Mouse (Mus musculus) C2C12 (cell line): ENCODE results near the gene Clip2.

ENCODE experiments used
- CEBPB ChIP-seq: IDR thresholded peaks from one replicate; pipeline ENCODE4 v1.6.1; 2011; ENCODE audit warnings: low read depth, mild to moderate bottlenecking, control low read depth, moderate library complexity
- CTCF ChIP-seq: IDR thresholded peaks from one replicate; pipeline ENCODE4 v1.5.1; 2011; ENCODE audit not compliant: control insufficient read depth, insufficient read depth, insufficient read length
- FOSL1 ChIP-seq: IDR thresholded peaks from one replicate; pipeline ENCODE4 v1.8.0; 2011; ENCODE audit warnings: mild to moderate bottlenecking, low read length; ENCODE audit not compliant: poor library complexity, insufficient read depth, severe bottlenecking
- MAX ChIP-seq: IDR thresholded peaks from one replicate; pipeline ENCODE4 v1.6.1; 2011; ENCODE audit warnings: mild to moderate bottlenecking, control low read depth
- USF1 ChIP-seq: IDR thresholded peaks from one replicate; pipeline ENCODE4 v1.6.1; 2011; ENCODE audit warnings: low read depth, mild to moderate bottlenecking, control low read depth, moderate library complexity

- TF ChIP-seq CTCF (no peak), USF1 (no peak), MAX (no peak), CEBPB (no peak), FOSL1 (no peak)
Observed at GRCm38 (mm10) chr5:134488042-134488441, 64.2 kb downstream of the Clip2 start.
